Mouse (Mus musculus) forelimb bud, embryonic 11.5 days (tissue): ENCODE measurements around the gene Ing4.
"Not testable (repeated sequence)": the region's sequence is repeated elsewhere in the genome, so short reads cannot be mapped to it uniquely, and the experiment has no call there.

Source experiments
- DNase-seq: peaks from one replicate; pipeline ENCODE4 v3.0.0-alpha.2; 2012; ENCODE audit warnings: low read depth, low spot score

Gene Ing4

DNA sequence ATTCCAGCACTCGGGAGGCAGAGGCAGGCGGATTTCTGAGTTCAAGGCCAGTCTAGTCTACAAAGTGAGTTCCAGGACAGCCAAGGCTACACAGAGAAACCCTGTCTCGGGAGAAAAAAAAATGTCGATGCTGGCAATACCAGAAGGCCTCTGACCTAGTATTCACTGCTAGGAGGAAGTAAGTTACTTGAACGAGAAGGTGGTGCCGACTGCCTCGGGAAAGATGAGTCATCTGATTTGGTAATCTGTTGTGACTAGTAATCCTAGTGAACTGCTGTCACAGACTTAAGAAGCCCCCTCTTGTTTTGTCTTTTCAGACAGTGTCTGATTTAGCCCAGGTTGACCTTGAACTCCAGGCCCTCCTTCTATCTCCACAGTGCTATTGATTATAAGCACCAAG is 1.5 kb downstream of the Ing4 start:
- no peak for DNase-seq

DNA sequence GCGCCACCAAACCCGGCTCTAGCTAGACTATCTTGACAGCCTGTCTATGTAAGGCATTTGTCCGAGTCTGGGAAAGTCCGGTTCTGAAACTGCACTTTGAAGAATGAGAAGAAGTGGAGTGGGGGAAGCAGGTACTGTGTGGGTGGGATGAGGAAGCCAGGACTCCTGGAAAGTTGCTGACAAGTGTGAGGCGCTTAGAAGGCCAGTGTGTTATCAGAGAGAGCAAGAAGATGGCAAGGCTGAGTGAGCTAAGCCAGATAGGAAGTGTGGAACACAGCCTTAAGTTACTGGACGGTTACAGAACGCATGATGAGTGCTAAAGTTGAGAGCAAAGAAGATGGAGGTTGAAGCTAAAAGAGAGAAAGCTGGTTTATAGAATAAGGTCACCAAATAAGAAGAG is 2.5 kb downstream of the Ing4 start:
- no peak for DNase-seq

DNA sequence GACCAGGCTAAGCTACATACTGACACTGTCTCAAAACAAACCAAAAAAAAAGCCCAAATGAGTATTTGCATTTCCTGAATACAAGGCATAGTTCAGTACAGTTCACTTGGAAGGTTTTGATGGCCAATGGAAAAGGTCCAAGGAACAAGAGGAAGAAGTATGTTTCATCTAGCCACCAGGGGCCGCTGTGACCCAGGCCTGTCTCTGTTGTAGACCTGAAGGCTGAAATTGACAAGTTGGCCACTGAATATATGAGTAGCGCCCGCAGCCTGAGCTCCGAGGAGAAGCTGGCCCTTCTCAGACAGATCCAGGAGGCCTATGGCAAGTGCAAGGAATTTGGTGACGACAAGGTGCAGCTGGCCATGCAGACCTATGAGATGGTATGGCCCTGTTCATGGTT is 7.1 kb downstream of the Ing4 start:
- DNase-seq = peak; percentile 82

DNA sequence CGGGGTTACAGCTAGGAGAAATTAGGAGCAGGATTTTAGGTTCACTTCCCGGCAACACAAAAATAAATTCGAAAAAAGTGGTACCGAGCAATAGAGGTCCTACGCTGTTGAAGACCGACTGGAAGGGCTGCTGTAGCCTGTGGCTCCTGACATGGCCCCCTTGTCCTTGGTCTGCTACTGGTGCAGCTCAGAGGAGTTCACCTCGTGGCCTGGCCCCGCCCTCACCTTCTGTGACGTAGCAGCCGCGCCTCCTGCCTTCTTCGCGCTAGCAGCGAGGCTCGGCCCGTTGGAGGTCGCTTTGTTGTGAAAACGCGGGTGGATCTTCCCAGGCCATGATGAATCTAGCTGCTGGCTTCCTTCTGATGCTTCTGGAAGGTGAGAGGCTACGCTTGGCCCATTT is 10.1 kb downstream of the Ing4 start, which contains the start of gene Acrbp:
Gene Acrbp (plus strand): TSS at position 12 of the 400 bp plus-strand sequence.
- DNase-seq = no peak

DNA sequence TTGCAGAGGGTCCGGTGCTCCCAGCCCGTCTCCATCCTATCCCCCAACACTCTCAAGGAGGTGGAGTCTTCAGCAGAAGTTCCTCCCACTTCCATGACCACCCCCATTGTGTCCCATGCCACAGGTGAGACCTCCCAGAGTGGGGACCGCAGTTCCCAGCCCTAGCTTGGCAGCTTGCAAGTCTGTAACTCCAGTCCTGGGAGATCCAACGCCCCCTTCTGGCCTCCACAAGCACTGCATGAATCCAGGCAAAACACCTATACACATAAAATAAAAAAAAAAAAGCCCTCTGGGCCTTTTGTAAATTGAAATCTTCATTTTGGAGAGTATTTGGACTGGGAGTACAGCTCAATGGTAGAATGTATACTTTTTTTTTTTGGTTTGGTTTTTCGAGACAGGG is 11.7 kb downstream of the Ing4 start:
- no peak for DNase-seq

DNA sequence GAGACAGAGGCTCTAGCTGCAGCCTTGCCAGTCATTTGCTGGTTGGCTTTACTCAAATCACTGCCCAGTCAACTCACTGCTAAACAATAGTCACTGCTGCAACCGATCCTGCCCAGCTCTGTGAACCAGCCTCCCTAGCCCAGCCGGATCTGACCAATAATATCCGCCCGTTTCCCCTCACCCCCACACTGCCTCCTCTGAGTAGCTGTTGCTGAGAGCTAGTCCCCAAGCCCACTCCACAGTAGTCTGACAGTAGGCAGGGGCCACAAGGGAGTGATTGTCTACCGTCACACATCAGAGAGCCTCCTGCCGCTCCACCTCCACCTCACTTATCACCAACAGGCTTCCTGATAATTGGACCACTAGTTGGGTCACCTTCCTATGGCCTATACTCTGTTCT is 21.9 kb downstream of the Ing4 start:
- no peak for DNase-seq

DNA sequence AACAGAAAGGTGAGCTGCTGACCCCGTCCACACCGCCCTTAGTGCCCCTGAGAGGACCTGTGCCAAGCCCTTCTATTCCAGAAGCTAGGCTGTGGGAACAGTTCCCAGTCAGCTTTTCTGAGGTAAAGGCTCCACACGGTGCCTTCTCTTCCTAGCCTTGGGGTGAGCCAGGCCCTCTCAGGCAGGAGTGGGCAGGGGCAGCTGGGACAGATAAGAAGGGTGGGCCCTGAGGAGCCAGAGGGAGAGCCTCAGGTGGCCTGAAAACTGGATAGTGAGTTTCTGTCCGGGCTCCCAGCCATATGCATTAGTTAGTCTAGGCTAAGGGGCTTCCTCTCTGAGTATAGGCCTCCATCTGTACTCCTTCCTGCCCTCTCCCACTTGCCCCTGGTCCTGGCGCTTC is 23.0 kb downstream of the Ing4 start:
- no peak for DNase-seq

DNA sequence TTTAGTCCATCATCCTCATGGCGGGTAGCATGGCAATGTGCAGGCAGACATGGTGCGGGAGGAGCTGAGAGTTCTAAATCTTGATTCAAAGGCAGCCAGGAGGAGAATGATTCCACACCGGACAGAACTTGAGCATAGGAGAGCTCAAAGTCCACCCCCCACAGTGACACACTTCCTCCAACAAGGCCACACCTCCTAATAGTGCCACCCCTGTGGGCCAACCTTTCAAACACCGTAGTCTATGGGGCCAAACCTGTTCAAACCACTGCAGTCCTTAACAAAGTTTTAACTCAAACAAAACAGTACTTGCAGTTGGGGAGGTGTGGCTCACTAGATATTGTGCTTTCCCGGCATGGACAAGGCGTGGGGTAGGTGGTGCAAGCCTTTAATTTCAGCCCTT is 24.3 kb downstream of the Ing4 start:
- no peak for DNase-seq

DNA sequence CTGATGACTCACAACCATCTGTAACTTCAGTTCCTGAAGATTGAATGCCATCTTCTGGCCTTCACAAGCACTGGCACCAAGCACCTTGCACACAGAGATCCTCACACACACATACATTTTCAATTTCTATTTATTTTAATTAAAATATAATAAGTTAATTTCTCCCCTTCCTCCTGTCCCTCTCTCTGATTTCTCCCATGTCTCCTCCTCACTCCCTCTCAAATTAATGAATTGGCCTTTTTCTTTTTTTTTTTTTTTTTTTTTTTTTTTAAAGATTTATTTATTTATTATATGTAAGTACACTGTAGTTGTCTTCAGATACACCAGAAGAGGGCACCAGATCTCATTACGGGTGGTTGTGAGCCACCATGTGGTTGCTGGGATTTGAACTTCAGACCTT is 25.7 kb downstream of the Ing4 start:
- not testable (repeated sequence) for DNase-seq

DNA sequence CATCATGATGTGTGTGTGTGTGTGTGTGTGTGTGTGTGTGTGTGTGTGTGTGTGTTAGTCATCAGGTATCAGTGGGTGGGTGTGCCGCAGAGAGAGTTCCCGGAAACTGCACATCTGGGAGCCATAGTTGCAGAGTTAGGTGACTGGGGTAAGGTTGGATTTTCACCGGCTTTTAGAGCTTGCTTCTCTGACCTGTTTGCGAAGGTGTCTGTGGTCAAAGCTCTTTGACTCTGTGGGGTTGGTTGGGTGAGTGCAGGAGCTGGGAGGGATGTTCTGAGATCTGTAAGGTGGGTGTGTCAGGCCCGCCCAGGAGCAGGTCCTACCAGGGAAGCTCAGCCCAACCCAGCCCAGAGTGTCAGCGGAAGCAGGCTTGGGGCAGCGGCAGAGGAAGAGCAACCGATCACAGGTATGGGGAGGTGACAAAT is 28.0 kb downstream of the Ing4 start, which contains the start of gene Lpar5:
Gene Lpar5 (plus strand): TSS at position 350 of the 425 bp plus-strand sequence.
- DNase-seq = no peak

DNA sequence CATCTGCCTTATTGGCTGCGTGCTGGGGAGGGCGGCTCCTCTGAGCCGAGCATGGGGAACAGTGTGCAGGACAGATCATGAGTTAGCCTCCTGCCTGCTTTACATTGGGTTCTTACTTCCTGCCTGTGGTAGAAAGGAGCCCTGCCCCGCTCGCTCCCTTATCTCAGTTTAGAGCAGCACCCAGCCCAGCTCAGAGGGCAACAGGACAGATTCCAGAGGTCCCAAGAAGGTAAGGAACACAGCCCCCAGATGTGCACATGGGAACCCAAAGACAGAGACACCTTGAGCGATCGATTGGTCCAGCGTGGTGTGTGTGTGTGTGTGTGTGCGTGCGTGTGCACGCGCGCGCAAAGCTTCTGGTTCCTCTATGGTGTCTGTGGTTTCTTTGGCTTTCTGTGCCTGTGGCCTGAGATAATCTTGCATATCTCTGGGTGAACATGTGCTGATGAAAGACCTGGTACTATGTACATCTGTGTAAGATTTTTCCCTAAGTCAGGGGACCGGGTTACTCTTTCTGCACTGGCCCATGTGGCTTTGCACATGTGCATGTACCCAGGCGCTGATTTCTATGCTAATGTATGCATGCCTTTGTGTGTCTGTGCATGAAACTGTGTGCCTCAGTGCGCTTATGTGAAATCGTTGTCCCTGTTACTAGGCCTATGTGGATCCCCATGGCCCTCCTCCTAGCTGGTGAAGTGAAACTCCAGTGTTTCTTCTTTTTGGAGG is 31.8 kb downstream of the Ing4 start:
- DNase-seq = no peak

DNA sequence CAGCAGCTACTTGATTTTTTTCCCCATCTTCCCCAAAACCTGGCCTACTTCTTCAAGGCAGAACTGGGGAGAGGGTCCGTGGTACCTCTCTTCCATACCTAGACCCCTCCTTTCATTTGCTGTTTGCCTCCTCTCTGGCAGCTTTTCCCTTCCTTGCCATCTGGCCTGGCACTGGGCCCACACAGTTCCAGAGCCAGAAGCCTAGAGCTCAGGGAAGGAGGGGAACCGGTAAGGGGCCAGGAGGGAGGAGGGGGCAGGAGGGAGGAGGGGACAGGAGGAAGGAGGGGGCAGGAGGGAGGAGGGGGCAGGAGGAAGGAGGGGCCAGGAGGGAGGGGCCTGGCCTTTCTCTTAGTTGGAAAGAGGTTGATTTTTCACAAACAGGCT is 32.3 kb downstream of the Ing4 start:
- DNase-seq = no peak

DNA sequence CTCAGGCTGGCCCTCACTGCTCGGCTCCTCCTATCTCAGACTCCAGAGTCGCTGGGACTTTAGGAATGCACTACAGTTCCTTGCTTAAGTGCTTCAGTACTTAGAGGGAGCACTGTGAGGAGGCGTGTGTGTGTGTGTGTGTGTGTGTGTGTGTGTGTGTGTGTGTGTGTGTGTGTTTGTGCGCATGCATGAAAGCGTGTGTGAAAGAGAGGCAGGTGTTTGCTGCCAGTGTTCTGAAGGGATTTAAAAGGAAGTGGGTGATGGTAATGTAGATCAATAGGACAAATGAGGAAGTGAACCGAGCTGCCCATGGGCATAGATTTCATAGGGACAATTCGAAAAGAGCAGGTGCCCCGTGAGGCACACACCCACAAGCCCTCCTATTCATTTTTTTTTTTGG is 34.3 kb downstream of the Ing4 start:
- DNase-seq = no peak

DNA sequence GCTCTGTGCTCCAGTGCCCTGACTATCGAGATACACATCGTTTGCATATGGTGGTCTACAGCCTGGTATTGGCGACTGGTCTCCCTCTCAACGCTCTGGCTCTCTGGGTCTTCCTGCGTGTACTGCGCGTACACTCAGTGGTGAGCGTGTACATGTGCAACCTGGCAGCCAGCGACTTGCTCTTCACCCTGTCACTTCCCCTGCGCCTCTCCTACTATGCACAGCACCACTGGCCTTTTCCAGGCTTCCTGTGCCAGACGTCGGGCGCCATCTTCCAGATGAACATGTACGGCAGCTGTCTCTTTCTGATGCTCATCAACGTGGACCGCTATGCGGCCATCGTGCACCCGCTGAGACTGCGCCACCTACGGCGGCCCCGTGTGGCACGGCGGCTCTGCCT is 41.8 kb downstream of the Ing4 start:
- no peak for DNase-seq

DNA sequence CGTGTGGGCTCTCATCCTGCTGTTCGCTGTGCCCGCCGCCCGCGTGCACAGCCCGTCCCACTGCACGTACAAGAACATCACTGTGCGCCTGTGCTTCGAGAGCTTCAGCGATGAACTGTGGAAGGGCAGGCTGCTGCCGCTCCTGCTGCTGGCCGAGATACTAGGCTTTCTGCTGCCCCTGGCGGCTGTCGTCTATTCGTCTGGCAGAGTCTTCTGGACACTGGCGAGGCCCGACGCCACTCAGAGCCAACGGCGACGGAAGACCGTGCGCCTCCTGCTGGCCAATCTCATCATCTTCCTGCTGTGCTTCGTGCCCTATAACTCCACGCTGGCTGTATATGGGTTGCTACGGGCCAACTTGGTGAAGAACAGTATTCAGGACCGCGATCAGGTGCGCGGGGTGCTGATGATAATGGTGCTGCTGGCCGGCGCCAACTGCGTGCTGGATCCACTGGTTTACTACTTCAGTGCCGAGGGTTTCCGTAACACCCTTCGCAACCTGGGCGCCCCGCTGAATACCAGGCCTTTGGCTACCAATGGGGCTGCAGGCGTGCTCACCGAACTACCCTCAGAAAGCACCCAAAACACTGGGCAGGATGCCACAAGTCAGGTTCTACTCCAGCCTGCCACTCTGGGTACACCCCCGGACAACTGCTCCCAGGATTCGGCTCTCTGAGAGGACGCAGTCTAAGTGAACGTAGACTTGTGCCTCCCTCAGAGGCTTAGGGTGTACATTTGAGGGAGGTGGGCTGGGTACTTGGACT is 42.4 kb downstream of the Ing4 start:
- peak; percentile 97 for DNase-seq

DNA sequence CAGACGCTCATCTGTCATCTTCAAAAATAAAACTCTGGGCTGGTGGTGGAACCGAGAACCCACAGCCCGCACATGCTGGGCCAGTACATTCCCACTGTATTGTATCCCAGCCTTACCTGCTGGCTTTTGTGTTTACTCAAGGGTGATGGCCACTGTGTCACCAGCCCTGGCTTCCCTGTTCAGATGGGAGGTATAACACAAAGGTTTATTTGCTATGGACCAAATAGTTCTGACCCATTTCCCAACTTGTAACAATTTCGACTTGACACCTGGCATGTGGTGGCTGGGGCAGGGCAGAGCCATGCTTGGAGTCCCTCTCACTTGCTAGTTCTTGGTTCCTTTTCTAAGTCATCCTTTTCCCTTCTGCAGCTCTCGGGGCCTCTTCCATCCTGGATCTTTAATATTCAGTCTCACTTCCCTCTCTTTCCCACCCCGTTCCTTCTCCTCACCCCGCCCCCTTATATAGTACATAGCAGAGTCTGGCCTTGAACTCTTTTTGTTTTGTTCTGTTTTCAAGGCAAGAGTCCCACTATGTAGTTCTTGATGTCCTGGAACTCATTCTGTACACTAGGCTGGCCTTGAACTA is 43.3 kb downstream of the Ing4 start:
- DNase-seq = no peak

DNA sequence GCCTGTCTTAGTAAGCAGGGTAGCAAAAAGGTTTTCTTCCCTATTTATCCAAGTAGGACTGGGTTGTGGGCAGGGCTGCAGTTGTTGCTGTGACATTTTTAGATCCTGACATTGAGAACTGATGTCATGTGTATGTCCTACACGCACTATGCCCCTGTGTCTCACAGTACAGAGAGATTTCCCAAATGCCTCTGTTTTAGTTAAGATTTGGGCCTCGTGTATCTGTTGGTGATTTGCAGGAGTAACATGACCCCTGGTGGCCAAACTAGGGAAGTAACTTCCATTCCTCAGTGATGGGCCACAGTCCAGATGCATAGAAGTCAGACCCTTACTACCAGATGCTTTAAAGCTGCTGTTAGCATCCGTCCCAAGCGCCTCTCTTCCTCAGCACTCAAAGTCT is 44.9 kb downstream of the Ing4 start:
- DNase-seq = peak; percentile 83

DNA sequence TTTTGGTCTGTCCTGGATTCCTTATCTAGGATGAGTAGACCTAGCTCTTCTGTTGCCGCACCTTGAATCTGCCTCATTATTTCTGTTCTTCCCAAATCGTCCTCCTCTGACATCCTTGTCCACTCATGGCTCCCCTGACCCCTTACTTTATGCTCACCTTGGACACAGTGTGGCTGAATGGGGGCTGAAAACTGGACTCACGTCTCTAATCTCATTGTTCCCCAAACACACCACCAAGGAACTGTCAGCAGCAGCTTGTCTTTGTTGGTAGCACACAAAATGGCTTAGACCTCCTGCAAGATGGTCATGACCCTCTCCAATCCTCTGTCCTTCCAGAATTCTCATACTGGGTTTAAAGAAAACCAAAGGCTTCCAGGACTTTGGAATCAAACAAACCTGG is 48.4 kb downstream of the Ing4 start:
- no peak for DNase-seq

DNA sequence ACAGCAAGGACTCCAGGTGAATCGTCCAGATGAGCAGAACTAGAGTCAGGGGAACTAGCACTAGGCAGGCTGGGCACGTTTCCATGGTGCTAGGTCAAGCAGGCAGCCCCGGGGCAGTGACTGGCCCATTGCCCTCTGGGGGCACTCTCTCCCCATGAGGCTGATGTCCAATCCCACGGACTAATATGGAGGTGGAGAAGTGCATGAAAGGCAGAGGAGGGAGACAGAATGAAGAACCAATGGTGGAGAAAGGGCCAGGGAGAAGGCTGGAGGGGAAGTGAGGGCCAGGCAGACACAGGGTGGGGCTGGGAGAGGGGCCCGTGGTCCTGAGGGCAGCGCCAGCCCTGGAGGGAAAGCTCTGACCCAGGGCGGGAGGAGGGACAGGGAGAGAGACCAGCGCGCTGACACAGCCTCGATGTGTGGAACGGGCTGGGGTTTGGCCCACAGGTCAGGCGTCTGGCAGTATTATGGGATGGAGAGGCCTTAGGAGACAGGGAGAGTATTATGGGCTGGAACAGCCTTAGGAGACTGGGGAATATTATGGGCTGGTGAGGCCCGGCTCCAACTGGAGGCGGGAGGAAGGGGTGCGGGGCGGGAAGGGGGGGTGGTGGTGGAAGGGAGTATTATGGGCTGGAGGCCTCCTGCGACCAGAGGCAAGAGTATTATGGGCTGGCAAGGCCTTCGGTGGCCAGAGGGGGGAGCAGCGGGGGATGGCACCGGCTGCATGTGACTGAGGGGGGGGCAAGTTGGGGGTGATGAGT is 49.2 kb downstream of the Ing4 start:
- DNase-seq = peak; percentile 90

DNA sequence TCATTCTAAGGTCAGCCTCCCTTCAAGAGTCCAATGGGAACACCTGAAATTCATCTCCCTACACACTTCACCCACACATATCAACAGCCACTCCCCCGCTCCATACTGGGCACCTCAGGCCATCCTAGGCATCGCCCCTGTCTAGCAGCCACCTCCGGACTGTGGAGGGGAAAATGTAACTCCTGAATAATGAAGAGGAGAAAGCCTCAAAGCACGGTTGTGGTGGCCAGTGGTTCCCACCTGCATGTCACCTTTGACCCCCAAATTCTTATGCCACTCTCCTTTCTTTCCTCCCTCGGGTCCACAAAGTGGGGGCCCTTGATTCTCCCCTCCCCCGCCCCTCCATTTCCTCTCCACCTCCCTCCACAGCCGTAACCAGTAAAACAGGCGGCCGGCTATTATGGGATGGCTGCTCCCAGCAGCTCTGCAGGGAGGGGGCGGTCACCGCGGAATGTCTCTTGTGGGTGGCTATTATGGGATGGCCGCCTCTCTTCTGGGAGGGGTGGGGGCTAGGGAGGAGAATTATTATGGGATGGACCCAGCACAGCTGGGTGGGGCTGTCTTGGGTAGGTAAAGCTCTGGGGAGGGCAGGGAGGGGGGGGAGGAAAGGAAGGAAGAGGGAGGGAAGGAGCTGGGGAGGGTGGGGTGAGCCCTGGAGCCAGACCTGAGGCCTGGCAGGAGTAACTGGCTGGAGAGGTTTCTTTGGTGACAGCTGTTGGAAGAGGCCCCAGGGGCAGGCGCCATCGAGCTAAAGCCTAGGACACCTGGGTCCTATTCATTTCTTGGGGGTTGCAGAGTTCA is 50.2 kb downstream of the Ing4 start:
- peak; percentile 81 for DNase-seq
